Mouse (Mus musculus): Measurements from ENCODE around the gene Setd5.

DNA sequence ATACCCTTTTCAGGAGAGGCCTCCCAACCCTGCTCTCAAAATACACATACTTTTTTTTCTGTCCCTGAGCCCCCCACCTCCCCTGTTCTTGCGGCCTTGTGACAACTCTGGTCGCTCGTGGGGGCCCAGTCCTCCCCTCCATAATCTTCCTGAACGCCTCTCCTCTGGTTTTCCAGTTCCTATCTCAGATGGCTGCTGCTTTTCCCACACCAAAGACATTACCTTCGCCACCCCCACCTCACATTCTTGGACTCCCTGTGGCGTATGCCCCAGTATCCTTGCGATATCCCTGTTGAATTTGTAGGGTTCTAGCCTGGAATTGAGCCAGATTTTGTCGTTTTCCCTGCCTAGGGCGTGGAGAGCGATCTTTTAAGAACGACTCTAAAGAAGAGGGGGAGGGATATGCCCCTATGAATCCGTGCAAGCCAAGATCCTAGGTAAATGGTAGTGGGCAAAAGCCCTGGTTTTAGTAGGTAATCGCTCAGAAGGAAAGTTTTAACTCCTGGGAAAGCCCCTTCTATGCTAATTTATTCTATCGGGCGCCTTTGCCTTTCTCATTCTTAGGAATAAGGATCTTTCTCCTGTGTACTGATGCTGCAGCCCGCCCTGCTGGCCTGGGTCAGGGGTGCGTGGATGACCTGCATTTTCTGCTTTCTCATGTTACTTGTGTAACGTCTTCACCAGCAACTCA, 1.0 kb downstream of the Setd5 start:
- TF ChIP-seq CTCF (IDR thresholded peaks at IDR 0.05; ENCODE audit: control insufficient read depth, insufficient read depth, insufficient replicate concordance, low read depth, low read length) (no peak), POLR2A (IDR thresholded peaks at IDR 0.05; ENCODE audit: control insufficient read depth, low read depth, low read length) (no peak)

Measured in testis, adult 2 months (tissue).